Mouse (Mus musculus) ES-E14 (cell line): ENCODE measurements at regions not wholly inside any gene's neighbourhood (a gene's known extent, or its start where the extent isn't known, plus 50 kb on each side); places are given as distances from the start of the nearest gene placed in this dataset.

Source experiments
- DNase-seq: peaks from one replicate; pipeline ENCODE4 v3.0.0-alpha.2; 2013; ENCODE audit warnings: low read depth, low spot score
- H3K27ac ChIP-seq: 2 replicates; pipeline ENCODE4 v1.5.1; 2012; ENCODE audit warnings: low read depth, mild to moderate bottlenecking, low read length, moderate library complexity, mixed read lengths; ENCODE audit not compliant: poor library complexity, insufficient read depth, severe bottlenecking
- H3K36me3 ChIP-seq: 2 replicates; pipeline ENCODE4 v1.6.1; 2012; ENCODE audit warnings: mild to moderate bottlenecking, low read length, moderate library complexity, mixed read lengths; ENCODE audit not compliant: control insufficient read depth, poor library complexity, insufficient read depth, severe bottlenecking
- H3K4me1 ChIP-seq, 2 experiments: fragments of 150-350 bp in 1 of 2; sonication (generic) in 1 of 2; 2 replicates each; pipeline ENCODE4 v1.6.1; 2012; ENCODE audit warnings: low read length in 2 of 2, mild to moderate bottlenecking in 1 of 2, mixed read lengths in 1 of 2; ENCODE audit not compliant: control insufficient read depth in 2 of 2, insufficient read depth in 2 of 2, poor library complexity in 1 of 2
- H3K4me3 ChIP-seq, 2 experiments: fragments of 150-350 bp in 1 of 2; sonication (generic) in 1 of 2; 2 replicates each; pipeline ENCODE4 v1.5.1; 2012; ENCODE audit warnings: low read length in 2 of 2, low read depth in 1 of 2, mild to moderate bottlenecking in 1 of 2, mixed read lengths in 1 of 2; ENCODE audit not compliant: insufficient read depth in 1 of 2, poor library complexity in 1 of 2, severe bottlenecking in 1 of 2
- H3K9ac ChIP-seq: 2 replicates; pipeline ENCODE4 v1.6.1; 2012; ENCODE audit warnings: low read depth, mild to moderate bottlenecking, low read length, mixed read lengths; ENCODE audit not compliant: poor library complexity, insufficient read depth, severe bottlenecking
- H3K9me3 ChIP-seq: fragments of 150-350 bp; sonication (generic); 2 replicates; pipeline ENCODE4 v1.6.1; 2012; ENCODE audit warnings: low read depth, mild to moderate bottlenecking, low read length; ENCODE audit not compliant: control insufficient read depth, insufficient read depth
- CHD2 ChIP-seq: IDR thresholded peaks from 2 replicates; pipeline ENCODE4 v1.6.1; 2014; ENCODE audit warnings: mild to moderate bottlenecking, low read depth, low read length, inconsistent platforms
- HCFC1 ChIP-seq: IDR thresholded peaks from 2 replicates; pipeline ENCODE4 v1.6.1; 2012; ENCODE audit warnings: low read length, inconsistent platforms, borderline replicate concordance; ENCODE audit not compliant: insufficient read depth
- MAFK ChIP-seq: IDR thresholded peaks from 2 replicates; pipeline ENCODE4 v1.6.1; 2014; ENCODE audit warnings: mild to moderate bottlenecking, low read depth, low read length, inconsistent platforms; ENCODE audit not compliant: insufficient read depth
- ZC3H11A ChIP-seq: IDR thresholded peaks from 2 replicates; pipeline ENCODE4 v1.6.1; 2012; ENCODE audit warnings: low read depth, mild to moderate bottlenecking, inconsistent platforms, low read length, borderline replicate concordance
- ZNF384 ChIP-seq: IDR thresholded peaks from 2 replicates; pipeline ENCODE4 v1.6.1; 2012; ENCODE audit warnings: low read depth, low read length, inconsistent platforms
- in situ Hi-C, 2 experiments: fragments of 600-800 bp; cut with MboI; formaldehyde crosslinking; loops; one replicate each; pipeline ENCODE4 v1.15.1; 2025; ENCODE audit warnings: low sequenced_read_pairs in 2 of 2, inconsistent platforms in 1 of 2; ENCODE audit not compliant: unreplicated experiment in 2 of 2

DNA sequence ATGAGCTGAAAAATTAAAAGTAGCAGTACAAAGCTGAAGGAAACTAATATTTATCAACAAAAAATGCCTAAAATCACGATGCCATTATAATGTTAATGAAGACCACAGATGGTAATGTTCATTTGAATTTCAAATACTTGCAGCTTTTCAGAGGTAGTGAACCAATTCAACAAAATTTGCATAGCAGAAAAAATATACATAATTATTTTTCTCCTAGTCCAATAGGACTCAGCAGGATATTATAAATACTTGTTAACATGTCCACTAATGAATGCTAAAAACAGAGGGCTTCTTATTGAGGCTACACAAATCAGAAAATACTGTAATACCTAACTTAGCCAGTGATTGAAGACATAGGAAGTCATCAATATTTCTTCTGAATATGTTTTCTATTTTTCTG lies 52.5 kb upstream of the Lsm8 start:
- H3K27ac ChIP-seq: no peak overlapping the region
- in situ Hi-C loops: no loop called here
- no peaks in the 10 kb centered on the region for H3K9me3 ChIP-seq
- no peak overlapping the region for H3K4me3 ChIP-seq
- TF ChIP-seq ZC3H11A: no peak
- no peak for TF ChIP-seq HCFC1
- no peak for TF ChIP-seq MAFK
- no peak for TF ChIP-seq CHD2
- no peak for TF ChIP-seq ZNF384
- H3K9ac ChIP-seq: no peak overlapping the region
- H3K4me1 ChIP-seq: no peaks in the 10 kb centered on the region
- no peak for DNase-seq
- no peaks in the 10 kb centered on the region for H3K36me3 ChIP-seq

- no peak for DNase-seq
- H3K9ac ChIP-seq: no peak overlapping the region
- no peak for TF ChIP-seq ZC3H11A
- no peak for TF ChIP-seq MAFK
- TF ChIP-seq HCFC1: no peak
- no peak for TF ChIP-seq ZNF384
- TF ChIP-seq CHD2: no peak
- H3K27ac ChIP-seq: no peak overlapping the region
- no peak overlapping the region for H3K4me3 ChIP-seq
- H3K36me3 ChIP-seq: no peaks in the 10 kb centered on the region
- H3K4me1 ChIP-seq: no peaks in the 10 kb centered on the region
- in situ Hi-C loops: no loop called here
- H3K9me3 ChIP-seq: no peaks in the 10 kb centered on the region
Measured at GRCm38 (mm10) chr6:18796540-18796939, 51.8 kb upstream of the Lsm8 start.
